Mouse (Mus musculus): Measurements from ENCODE around the gene Wap. TPM values are rescaled to one million over a fixed set of nuclear protein-coding genes. Genes with fewer than 3 reads are reported as not detected.
A peak's percentile ranks its signal among the peaks of the same experiment; 100 is the strongest.

The Wap gene
- polyA plus RNA-seq, 1 experiment from 2014 or later, result not detected

DNA sequence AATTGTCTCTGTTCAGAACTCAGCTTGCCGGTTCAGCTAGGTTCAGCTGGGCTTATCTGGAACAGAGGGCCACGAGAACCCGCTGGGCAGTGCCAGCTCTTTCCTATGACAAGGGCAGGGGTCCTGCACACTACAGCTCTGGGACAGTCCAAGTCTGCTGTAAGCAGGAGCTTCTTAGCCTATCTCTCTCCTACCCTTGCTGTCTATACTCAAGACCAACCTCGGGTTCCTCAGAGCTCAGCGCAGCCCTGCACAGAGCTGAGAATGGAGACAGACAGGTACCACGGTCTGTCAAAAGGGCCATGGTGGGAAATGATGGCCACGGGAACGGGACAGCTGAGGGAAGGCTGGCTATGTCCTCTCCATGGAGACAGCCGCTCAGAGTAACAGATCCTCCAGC lies 35.2 kb downstream of the Wap start:
- no peak for DNase-seq (ENCODE audit: low spot score)
- Histone ChIP-seq H3K36me3 (ENCODE audit: control insufficient read depth, insufficient read depth, low read length) (no peaks in the 10 kb centered on the region; the same call in 1 of the 2 replicates), H3K27ac (ENCODE audit: low read depth, low read length) (no peak overlapping the region), H3K9ac (ENCODE audit: low read length) (no peak overlapping the region), H3K4me3 (ENCODE audit: low read depth, low read length) (peak overlapping the region; percentile 45; the same call in 1 of the 2 replicates), H3K27me3 (ENCODE audit: control insufficient read depth, insufficient read depth, low read length) (peaks cover 8% of the 10 kb centered on the region; the same call in 1 of the 2 replicates), H3K4me1 (ENCODE audit: control insufficient read depth, insufficient read depth, low read length) (peaks cover 17% of the 10 kb centered on the region; the same call in 1 of the 2 replicates), H3K4me2 (ENCODE audit: low read depth) (peak overlapping the region; percentile 67), H3K9me3 (ENCODE audit: control insufficient read depth, low read length) (no peaks in the 10 kb centered on the region)
- 87% methylated on average over 9 of the region's 9 CpGs for WGBS
- ATAC-seq (ENCODE audit: insufficient read depth, low FRiP score, low TSS enrichment), result no peak

GRCm38 (mm10) chr11:6602662-6603061 lies 35.8 kb downstream of the Wap start:
- H3K4me3 ChIP-seq (ENCODE audit: low read depth, low read length), result no peak overlapping the region
- H3K4me2 ChIP-seq (ENCODE audit: low read depth), result no peak overlapping the region
- 79% methylated on average over 9 of the region's 9 CpGs for WGBS
- no peak for ATAC-seq (ENCODE audit: insufficient read depth, low FRiP score, low TSS enrichment)
- H3K27me3 ChIP-seq (ENCODE audit: control insufficient read depth, insufficient read depth, low read length), result peaks cover 8% of the 10 kb centered on the region; the same call in 1 of the 2 replicates
- peaks cover 17% of the 10 kb centered on the region; the same call in 1 of the 2 replicates for H3K4me1 ChIP-seq (ENCODE audit: control insufficient read depth, insufficient read depth, low read length)
- H3K27ac ChIP-seq (ENCODE audit: low read depth, low read length), result no peak overlapping the region
- H3K36me3 ChIP-seq (ENCODE audit: control insufficient read depth, insufficient read depth, low read length), result no peaks in the 10 kb centered on the region; the same call in 1 of the 2 replicates
- H3K9ac ChIP-seq (ENCODE audit: low read length), result no peak overlapping the region
- DNase-seq (ENCODE audit: low spot score), result no peak
- no peaks in the 10 kb centered on the region for H3K9me3 ChIP-seq (ENCODE audit: control insufficient read depth, low read length)

- H3K4me1 ChIP-seq (ENCODE audit: control insufficient read depth, insufficient read depth, low read length), result peaks cover 17% of the 10 kb centered on the region; the same call in 1 of the 2 replicates
These were observed 36.6 kb downstream of the Wap start for GRCm38 (mm10) chr11:6601649-6602480.

DNA sequence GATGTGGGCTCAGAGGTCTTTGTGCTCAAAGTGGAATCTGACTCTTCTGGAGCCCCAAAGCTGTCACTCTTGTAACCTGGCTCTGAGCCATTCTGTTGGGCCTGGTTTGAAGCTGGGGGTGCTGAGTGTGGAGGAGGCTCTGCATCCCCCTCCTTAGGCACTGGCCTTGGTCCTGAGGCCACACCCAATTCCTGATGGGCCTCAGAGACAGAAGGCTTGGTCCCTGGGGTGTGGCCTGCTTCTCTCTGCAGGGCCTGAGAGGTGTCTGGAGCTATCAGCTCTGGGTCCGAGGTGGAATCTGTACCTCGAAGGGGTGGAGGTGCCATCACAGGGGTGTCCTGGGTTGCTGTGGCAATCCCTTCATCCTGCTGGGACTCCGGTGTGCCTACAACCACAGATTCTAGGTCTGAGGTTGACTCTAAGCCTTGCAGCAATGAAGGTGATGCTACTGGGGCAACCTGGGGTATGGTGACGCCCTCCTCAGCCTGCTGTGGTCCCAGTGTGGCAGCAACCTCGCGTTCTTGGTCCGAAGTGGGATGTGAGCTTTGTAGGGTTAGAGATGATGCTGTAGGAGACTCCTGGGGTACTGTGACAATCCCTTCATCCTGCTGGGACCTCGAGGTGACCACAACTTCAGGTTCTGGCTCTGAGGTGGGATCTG lies 38.0 kb downstream of the Wap start:
- H3K4me1 ChIP-seq (ENCODE audit: control insufficient read depth, insufficient read depth, low read length), result peaks cover 12% of the 10 kb centered on the region; the same call in 1 of the 2 replicates
- DNase-seq (ENCODE audit: low spot score), result no peak
- no peak overlapping the region for H3K27ac ChIP-seq (ENCODE audit: low read depth, low read length)
- no peaks in the 10 kb centered on the region for H3K9me3 ChIP-seq (ENCODE audit: control insufficient read depth, low read length)
- H3K4me2 ChIP-seq (ENCODE audit: low read depth), result no peak overlapping the region
- no peak for ATAC-seq (ENCODE audit: insufficient read depth, low FRiP score, low TSS enrichment)
- no peak overlapping the region for H3K4me3 ChIP-seq (ENCODE audit: low read depth, low read length)
- H3K27me3 ChIP-seq (ENCODE audit: control insufficient read depth, insufficient read depth, low read length), result peaks cover 4% of the 10 kb centered on the region; the same call in 1 of the 2 replicates
- WGBS, result 85% methylated on average over 8 of the region's 8 CpGs
- no peak overlapping the region for H3K9ac ChIP-seq (ENCODE audit: low read length)
- peaks cover 11% of the 10 kb centered on the region for H3K36me3 ChIP-seq (ENCODE audit: control insufficient read depth, insufficient read depth, low read length)

More at GRCm38 (mm10) chr11:6601649-6602480, 36.6 kb downstream of the Wap start:
- no peak for DNase-seq (ENCODE audit: low spot score)
- Histone ChIP-seq H3K27ac (ENCODE audit: low read depth, low read length) (no peak overlapping the region), H3K27me3 (ENCODE audit: control insufficient read depth, insufficient read depth, low read length) (peaks cover 8% of the 10 kb centered on the region; the same call in 1 of the 2 replicates), H3K4me2 (ENCODE audit: low read depth) (no peak overlapping the region), H3K36me3 (ENCODE audit: control insufficient read depth, insufficient read depth, low read length) (peaks cover 4% of the 10 kb centered on the region; the same call in 1 of the 2 replicates), H3K9me3 (ENCODE audit: control insufficient read depth, low read length) (no peaks in the 10 kb centered on the region), H3K9ac (ENCODE audit: low read length) (no peak overlapping the region), H3K4me3 (ENCODE audit: low read depth, low read length) (no peak overlapping the region)
- ATAC-seq (ENCODE audit: insufficient read depth, low FRiP score, low TSS enrichment), result no peak
- WGBS, result 77% methylated on average over 20 of the region's 20 CpGs

DNA sequence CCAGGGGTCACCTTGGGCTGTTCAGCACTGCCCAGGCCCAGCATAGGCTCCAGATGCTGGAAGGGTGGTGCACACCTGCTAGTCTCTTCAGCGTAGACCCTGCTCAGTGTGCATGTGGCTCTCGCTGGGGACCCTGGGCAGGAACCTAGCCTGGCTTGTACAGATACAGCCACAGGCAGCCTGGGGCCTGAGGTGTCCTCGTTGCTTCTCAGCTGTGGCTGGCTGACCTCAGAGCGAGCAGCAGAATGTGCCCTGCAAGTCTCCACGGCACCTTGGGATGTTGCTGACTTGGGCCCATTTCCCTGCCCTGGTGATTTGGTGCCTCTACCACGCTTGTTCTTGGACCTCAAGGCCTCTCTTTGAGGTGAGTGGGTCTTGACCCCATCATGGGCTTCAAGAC lies 38.6 kb downstream of the Wap start:
- H3K9me3 ChIP-seq (ENCODE audit: control insufficient read depth, low read length), result no peaks in the 10 kb centered on the region
- H3K9ac ChIP-seq (ENCODE audit: low read length), result peak overlapping the region; percentile 20; the same call in 1 of the 2 replicates
- WGBS, result 91% methylated on average over 6 of the region's 6 CpGs
- H3K4me3 ChIP-seq (ENCODE audit: low read depth, low read length), result no peak overlapping the region
- no peak overlapping the region for H3K4me2 ChIP-seq (ENCODE audit: low read depth)
- ATAC-seq (ENCODE audit: insufficient read depth, low FRiP score, low TSS enrichment), result 0 out of 2 replicates have a peak, but pooled peaks have one; percentile 1
- H3K27me3 ChIP-seq (ENCODE audit: control insufficient read depth, insufficient read depth, low read length), result no peaks in the 10 kb centered on the region
- peaks cover 12% of the 10 kb centered on the region for H3K36me3 ChIP-seq (ENCODE audit: control insufficient read depth, insufficient read depth, low read length)
- no peak for DNase-seq (ENCODE audit: low spot score)
- peaks cover 12% of the 10 kb centered on the region; the same call in 1 of the 2 replicates for H3K4me1 ChIP-seq (ENCODE audit: control insufficient read depth, insufficient read depth, low read length)
- H3K27ac ChIP-seq (ENCODE audit: low read depth, low read length), result peak overlapping the region; percentile 47

DNA sequence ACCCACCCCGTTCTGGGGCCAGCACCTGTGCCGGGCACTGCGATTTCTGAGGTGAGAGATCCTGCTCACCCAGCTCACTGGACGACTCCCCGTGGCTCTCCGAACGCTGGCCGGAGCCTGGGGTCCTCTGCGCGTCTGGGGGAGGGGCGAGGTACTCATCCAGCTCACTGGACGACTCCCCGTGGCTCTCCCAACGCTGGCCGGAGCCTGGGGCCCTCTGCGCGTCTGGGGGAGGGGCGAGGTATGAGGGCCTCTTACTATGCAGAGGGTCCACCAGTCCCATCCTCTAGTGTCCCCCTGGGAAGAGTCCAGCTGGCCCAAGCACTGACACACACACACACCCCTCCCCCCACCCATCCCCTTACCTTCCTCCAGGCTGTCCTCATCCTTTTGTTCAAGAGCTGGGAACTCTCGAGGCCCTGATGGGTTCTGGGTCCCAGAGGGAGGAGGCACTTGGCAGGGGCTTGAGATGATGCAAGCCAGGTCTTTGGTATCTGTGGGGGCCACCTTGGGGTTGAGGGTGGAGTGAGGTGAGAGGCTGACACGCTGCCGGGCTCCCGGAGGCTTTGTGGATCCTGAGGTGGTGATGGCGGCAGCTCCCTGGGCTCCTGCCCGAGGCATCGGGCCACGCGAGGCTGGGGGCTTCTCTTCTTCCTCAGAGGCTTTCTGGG lies 39.3 kb downstream of the Wap start:
- Histone ChIP-seq H3K27me3 (ENCODE audit: control insufficient read depth, insufficient read depth, low read length) (no peaks in the 10 kb centered on the region), H3K4me1 (ENCODE audit: control insufficient read depth, insufficient read depth, low read length) (peaks cover 12% of the 10 kb centered on the region; the same call in 1 of the 2 replicates), H3K27ac (ENCODE audit: low read depth, low read length) (peak overlapping the region; percentile 47), H3K9me3 (ENCODE audit: control insufficient read depth, low read length) (no peaks in the 10 kb centered on the region), H3K9ac (ENCODE audit: low read length) (peak overlapping the region; percentile 20), H3K36me3 (ENCODE audit: control insufficient read depth, insufficient read depth, low read length) (peaks cover 15% of the 10 kb centered on the region), H3K4me3 (ENCODE audit: low read depth, low read length) (no peak overlapping the region), H3K4me2 (ENCODE audit: low read depth) (peak overlapping the region; percentile 32)
- WGBS, result 18% methylated on average over 27 of the region's 27 CpGs
- DNase-seq (ENCODE audit: low spot score) (peak; percentile 71), ATAC-seq (ENCODE audit: insufficient read depth, low FRiP score, low TSS enrichment) (peak; percentile 73)

GRCm38 (mm10) chr11:6598191-6598889 lies 40.1 kb downstream of the Wap start:
- Histone ChIP-seq H3K9ac (ENCODE audit: low read length) (peak overlapping the region; percentile 20), H3K4me3 (ENCODE audit: low read depth, low read length) (no peak overlapping the region), H3K9me3 (ENCODE audit: control insufficient read depth, low read length) (no peaks in the 10 kb centered on the region), H3K27ac (ENCODE audit: low read depth, low read length) (peak overlapping the region; percentile 47), H3K27me3 (ENCODE audit: control insufficient read depth, insufficient read depth, low read length) (no peaks in the 10 kb centered on the region), H3K4me1 (ENCODE audit: control insufficient read depth, insufficient read depth, low read length) (peaks cover 12% of the 10 kb centered on the region; the same call in 1 of the 2 replicates), H3K36me3 (ENCODE audit: control insufficient read depth, insufficient read depth, low read length) (peaks cover 20% of the 10 kb centered on the region), H3K4me2 (ENCODE audit: low read depth) (peak overlapping the region; percentile 32)
- 0 out of 2 replicates have a peak, but pooled peaks have one; percentile 3 for ATAC-seq (ENCODE audit: insufficient read depth, low FRiP score, low TSS enrichment)
- no peak for DNase-seq (ENCODE audit: low spot score)
- 56% methylated on average over 19 of the region's 19 CpGs for WGBS

GRCm38 (mm10) chr11:6597523-6597922 lies 40.9 kb downstream of the Wap start:
- Histone ChIP-seq H3K4me1 (ENCODE audit: control insufficient read depth, insufficient read depth, low read length) (peaks cover 12% of the 10 kb centered on the region; the same call in 1 of the 2 replicates), H3K9ac (ENCODE audit: low read length) (no peak overlapping the region), H3K27ac (ENCODE audit: low read depth, low read length) (no peak overlapping the region)

More at GRCm38 (mm10) chr11:6597523-6597922, 40.9 kb downstream of the Wap start:
- 72% methylated on average over 7 of the region's 7 CpGs for WGBS
- Histone ChIP-seq H3K4me2 (ENCODE audit: low read depth) (no peak overlapping the region), H3K36me3 (ENCODE audit: control insufficient read depth, insufficient read depth, low read length) (peaks cover 20% of the 10 kb centered on the region), H3K27me3 (ENCODE audit: control insufficient read depth, insufficient read depth, low read length) (no peaks in the 10 kb centered on the region), H3K9me3 (ENCODE audit: control insufficient read depth, low read length) (no peaks in the 10 kb centered on the region), H3K4me3 (ENCODE audit: low read depth, low read length) (no peak overlapping the region)
- DNase-seq (ENCODE audit: low spot score) (no peak), ATAC-seq (ENCODE audit: insufficient read depth, low FRiP score, low TSS enrichment) (no peak)

Data from neural tube, embryonic 11.5 days (tissue).